Mouse (Mus musculus) kidney, postnatal 0 days (tissue): Measurements from ENCODE around the gene Ifna7. TPM values are rescaled to one million over a fixed set of nuclear protein-coding genes. Genes with fewer than 3 reads are reported as not detected.
"Not testable (repeated sequence)": the region's sequence is repeated elsewhere in the genome, so short reads cannot be mapped to it uniquely, and the experiment has no call there.

Source experiments
- ATAC-seq: fragments of 200-750 bp; cut with Nextera tagmentation; replicated peaks from 2 replicates; pipeline ENCODE4 v1.8.0; 2017; ENCODE audit warnings: low read depth, moderate number of reproducible peaks, moderate TSS enrichment, moderate library complexity; ENCODE audit not compliant: low FRiP score
- DNase-seq: peaks from one replicate; pipeline ENCODE4 v3.0.0-alpha.2; 2016; ENCODE audit warnings: low spot score
- H3K27ac ChIP-seq: fragments of 300-500 bp; sonication (generic); 2 replicates; pipeline ENCODE4 v1.5.1; 2014; ENCODE audit warnings: mild to moderate bottlenecking
- H3K27me3 ChIP-seq: fragments of 300-500 bp; sonication (generic); 2 replicates; pipeline ENCODE4 v1.6.1; 2014; ENCODE audit warnings: low read length, mixed read lengths; ENCODE audit not compliant: insufficient read depth
- H3K36me3 ChIP-seq: fragments of 300-500 bp; sonication (generic); 2 replicates; pipeline ENCODE4 v1.6.1; 2014; ENCODE audit warnings: low read length, mixed read lengths; ENCODE audit not compliant: insufficient read depth
- H3K4me1 ChIP-seq: fragments of 300-500 bp; sonication (generic); replicated peaks from 2 replicates; pipeline ENCODE4 v1.6.1; 2014; ENCODE audit warnings: antibody characterized with exemption, low read length, mixed read lengths; ENCODE audit not compliant: insufficient read depth
- H3K4me2 ChIP-seq: fragments of 300-500 bp; sonication (generic); 2 replicates; pipeline ENCODE4 v1.6.1; 2014; ENCODE audit warnings: mild to moderate bottlenecking, low read length, moderate library complexity, mixed read lengths
- H3K4me3 ChIP-seq: fragments of 300-500 bp; sonication (generic); replicated peaks from 2 replicates; pipeline ENCODE4 v1.5.1; 2014; ENCODE audit warnings: low read depth, low read length
- H3K9ac ChIP-seq: fragments of 300-500 bp; sonication (generic); 2 replicates; pipeline ENCODE4 v1.6.1; 2014; ENCODE audit warnings: low read depth, low read length
- H3K9me3 ChIP-seq: fragments of 300-500 bp; sonication (generic); replicated peaks from 2 replicates; pipeline ENCODE4 v1.6.1; 2016; ENCODE audit warnings: low read length, inconsistent platforms, mixed read lengths
- CTCF ChIP-seq: IDR thresholded peaks from 2 replicates; pipeline ENCODE4 v1.5.1; 2016; ENCODE audit warnings: antibody characterized with exemption, low read depth, mild to moderate bottlenecking, moderate library complexity
- WGBS: fragments of 180-500 bp; shearing (Covaris S2); extraction: QIAGEN DNeasy Blood & Tissue Kit; methylation state at CpG from one replicate; pipeline ENCODE4 v1.1.7; 2014; 5-methylcytosine and 5-hydroxymethylcytosine counted together
- polyA plus RNA-seq: library from polyadenylated mRNA; unstranded; fragments of >200 nt; fragmentation: Nextera tagmentation; extraction: Ambion mirVana; gene quantifications from 2 replicates; pipeline ENCODE4 v1.2.1, GENCODE M21; 2015

Ifna7 gene
- polyA plus RNA-seq, result not detected in 2 replicates

DNA sequence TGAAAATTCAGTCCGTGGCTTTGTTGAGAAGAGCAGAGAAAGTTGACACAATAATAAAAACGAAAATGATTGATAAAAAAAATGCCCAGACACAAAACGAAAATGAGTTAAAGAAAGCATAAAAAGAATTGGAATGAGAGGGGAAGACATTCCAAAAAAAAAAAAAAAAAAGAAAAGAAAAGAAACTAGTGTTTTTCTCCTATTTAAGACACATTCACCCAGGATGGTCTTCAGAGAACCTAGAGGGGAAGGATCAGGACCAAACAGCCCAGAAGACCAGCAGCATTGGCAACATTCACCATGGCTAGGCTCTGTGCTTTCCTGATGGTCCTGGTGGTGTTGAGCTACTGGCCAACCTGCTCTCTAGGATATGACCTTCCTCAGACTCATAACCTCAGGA is at the start of gene Ifna7:
Gene Ifna7, plus strand, starts transcription at position 301 of the 400 bp plus-strand sequence.
- no peak for TF ChIP-seq CTCF
- WGBS, result 63% methylated on average over 3 of the region's 3 CpGs
- no peak for ATAC-seq

DNA sequence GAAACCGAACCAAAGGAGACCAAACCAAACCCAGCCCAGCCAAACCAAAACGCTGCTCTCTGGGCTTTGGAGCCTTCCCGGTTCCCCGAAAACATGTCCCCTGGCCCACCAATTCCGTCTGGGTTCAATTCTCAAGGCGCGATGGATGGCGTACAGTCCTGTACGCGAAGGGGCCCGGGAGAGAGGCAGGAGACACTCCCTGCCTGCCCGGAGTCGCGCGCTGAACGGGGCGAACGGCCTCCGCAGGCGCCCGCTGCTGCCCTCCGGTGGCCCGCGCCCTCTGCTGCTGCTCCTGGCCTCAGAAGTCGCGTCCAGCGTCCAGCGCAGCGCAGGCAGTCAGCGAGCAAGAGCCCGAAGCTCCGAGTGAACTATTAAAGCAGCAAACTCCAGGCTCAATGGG is 42.5 kb upstream of the Ifna7 start, which contains the start of gene Gm13290:
Gene Gm13290, plus strand, starts transcription at position 301 of the 400 bp plus-strand sequence.
- ATAC-seq, H3K4me2 ChIP-seq, H3K9me3 ChIP-seq, H3K27ac ChIP-seq, DNase-seq, H3K4me1 ChIP-seq, H3K4me3 ChIP-seq, H3K9ac ChIP-seq, H3K27me3 ChIP-seq, H3K36me3 ChIP-seq: not testable (repeated sequence)
- WGBS, result no CpG with 5 or more reads among the region's 32 CpGs

More for the DNA sequence above, at the start of gene Ifna7:
- Histone ChIP-seq H3K4me2 (no peak within 1 kb of the TSS), H3K36me3 (no peaks in the 10 kb centered on the region), H3K4me1 (no peaks in the 10 kb centered on the region), H3K9ac (no peak within 1 kb of the TSS), H3K27ac (no peak within 1 kb of the TSS), H3K9me3 (no peaks in the 10 kb centered on the region), H3K27me3 (no peaks in the 10 kb centered on the region), H3K4me3 (no peak within 1 kb of the TSS)
- DNase-seq, result no peak

DNA sequence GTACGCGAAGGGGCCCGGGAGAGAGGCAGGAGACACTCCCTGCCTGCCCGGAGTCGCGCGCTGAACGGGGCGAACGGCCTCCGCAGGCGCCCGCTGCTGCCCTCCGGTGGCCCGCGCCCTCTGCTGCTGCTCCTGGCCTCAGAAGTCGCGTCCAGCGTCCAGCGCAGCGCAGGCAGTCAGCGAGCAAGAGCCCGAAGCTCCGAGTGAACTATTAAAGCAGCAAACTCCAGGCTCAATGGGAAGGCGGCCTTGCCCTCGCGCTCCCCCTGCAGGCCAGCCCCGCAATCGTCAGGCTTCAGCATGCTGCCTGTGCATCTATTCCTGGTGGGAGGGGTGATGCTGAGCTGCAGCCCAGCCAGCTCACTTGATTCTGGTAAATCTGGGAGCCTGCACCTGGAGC is 39.4 kb upstream of the Ifna7 start, which contains the start of gene Gm13289:
Gene Gm13289, plus strand, starts transcription at position 301 of the 400 bp plus-strand sequence.
- not testable (repeated sequence) for H3K4me3 ChIP-seq, H3K27me3 ChIP-seq, H3K9me3 ChIP-seq, DNase-seq, H3K4me2 ChIP-seq, H3K27ac ChIP-seq, H3K4me1 ChIP-seq, H3K36me3 ChIP-seq, ATAC-seq, H3K9ac ChIP-seq
- WGBS, result no CpG with 5 or more reads among the region's 29 CpGs

DNA sequence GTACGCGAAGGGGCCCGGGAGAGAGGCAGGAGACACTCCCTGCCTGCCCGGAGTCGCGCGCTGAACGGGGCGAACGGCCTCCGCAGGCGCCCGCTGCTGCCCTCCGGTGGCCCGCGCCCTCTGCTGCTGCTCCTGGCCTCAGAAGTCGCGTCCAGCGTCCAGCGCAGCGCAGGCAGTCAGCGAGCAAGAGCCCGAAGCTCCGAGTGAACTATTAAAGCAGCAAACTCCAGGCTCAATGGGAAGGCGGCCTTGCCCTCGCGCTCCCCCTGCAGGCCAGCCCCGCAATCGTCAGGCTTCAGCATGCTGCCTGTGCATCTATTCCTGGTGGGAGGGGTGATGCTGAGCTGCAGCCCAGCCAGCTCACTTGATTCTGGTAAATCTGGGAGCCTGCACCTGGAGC is 36.5 kb upstream of the Ifna7 start, which contains the start of gene Gm13272:
Gene Gm13272, plus strand, starts transcription at position 301 of the 400 bp plus-strand sequence.
- not testable (repeated sequence) for ATAC-seq, H3K4me3 ChIP-seq, DNase-seq, H3K27ac ChIP-seq, H3K36me3 ChIP-seq, H3K9me3 ChIP-seq, H3K9ac ChIP-seq, H3K27me3 ChIP-seq, H3K4me2 ChIP-seq, H3K4me1 ChIP-seq
- no CpG with 5 or more reads among the region's 29 CpGs for WGBS

DNA sequence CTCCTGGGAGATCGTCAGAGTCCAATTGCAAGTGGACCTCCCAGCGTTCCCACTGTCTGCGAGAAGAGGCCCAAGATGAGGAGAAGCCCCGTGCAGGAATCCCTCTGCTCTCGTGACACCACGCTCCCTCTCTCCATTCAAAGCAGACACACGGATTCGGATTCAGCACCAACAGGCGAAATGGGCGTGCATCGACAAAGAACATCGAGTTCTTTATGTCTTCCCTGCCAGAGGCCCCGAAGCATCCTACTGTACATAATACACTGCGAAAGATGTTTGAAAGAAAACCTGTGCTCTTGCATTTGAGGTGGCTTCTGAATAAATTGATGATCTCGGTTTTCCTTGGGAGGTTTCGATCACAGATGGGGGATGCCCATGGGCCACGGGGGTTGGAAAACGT is 35.7 kb upstream of the Ifna7 start:
- WGBS, result 50% methylated on average over 15 of the region's 18 CpGs

DNA sequence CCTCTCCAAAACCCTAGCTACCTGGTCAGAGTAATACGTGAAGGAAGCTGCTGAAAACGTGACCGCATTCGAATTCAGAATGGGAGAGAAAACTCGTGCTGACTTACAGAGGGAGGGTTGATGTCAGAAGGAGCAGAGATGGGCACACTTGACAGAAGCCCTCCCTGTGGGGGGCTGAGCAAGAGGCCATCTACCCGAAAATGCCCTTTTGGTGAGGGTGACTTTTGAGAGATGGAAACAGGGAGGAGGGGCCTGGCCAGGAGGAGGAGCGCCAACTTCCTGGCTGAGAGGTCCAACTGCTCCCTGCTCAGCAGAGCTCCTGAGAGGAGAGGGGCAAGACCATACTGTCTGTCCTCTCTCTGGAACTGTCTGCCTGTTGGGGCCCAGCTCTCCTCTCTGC is 34.2 kb upstream of the Ifna7 start, which contains the start of gene Ifnz:
Gene Ifnz, plus strand, starts transcription at position 301 of the 400 bp plus-strand sequence.
- Histone ChIP-seq H3K27ac (peak within 1 kb of the TSS; percentile 50; the same call in 1 of the 2 replicates), H3K4me2 (peak within 1 kb of the TSS; percentile 35; the same call in 1 of the 2 replicates)
- not testable (repeated sequence) for DNase-seq, H3K9me3 ChIP-seq, H3K36me3 ChIP-seq, H3K9ac ChIP-seq, H3K4me1 ChIP-seq, H3K4me3 ChIP-seq, ATAC-seq, H3K27me3 ChIP-seq
- WGBS, result 25% methylated on average over 3 of the region's 7 CpGs

More for the DNA sequence above, 35.7 kb upstream of the Ifna7 start:
- not testable (repeated sequence) for H3K4me1 ChIP-seq, H3K27ac ChIP-seq, H3K9ac ChIP-seq, H3K27me3 ChIP-seq, DNase-seq, H3K4me2 ChIP-seq, H3K36me3 ChIP-seq, H3K4me3 ChIP-seq, ATAC-seq, H3K9me3 ChIP-seq

DNA sequence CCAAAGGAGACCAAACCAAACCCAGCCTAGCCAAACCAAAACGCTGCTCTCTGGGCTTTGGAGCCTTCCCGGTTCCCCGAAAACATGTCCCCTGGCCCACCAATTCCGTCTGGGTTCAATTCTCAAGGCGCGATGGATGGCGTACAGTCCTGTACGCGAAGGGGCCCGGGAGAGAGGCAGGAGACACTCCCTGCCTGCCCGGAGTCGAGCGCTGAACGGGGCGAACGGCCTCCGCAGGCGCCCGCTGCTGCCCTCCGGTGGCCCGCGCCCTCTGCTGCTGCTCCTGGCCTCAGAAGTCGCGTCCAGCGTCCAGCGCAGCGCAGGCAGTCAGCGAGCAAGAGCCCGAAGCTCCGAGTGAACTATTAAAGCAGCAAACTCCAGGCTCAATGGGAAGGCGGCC is 33.7 kb upstream of the Ifna7 start:
- H3K9ac ChIP-seq, H3K4me1 ChIP-seq, ATAC-seq, DNase-seq, H3K9me3 ChIP-seq, H3K36me3 ChIP-seq, H3K4me3 ChIP-seq, H3K27me3 ChIP-seq: not testable (repeated sequence)
- WGBS, result 0% methylated on average over 3 of the region's 31 CpGs
- Histone ChIP-seq H3K4me2 (peak overlapping the region; percentile 35; the same call in 1 of the 2 replicates), H3K27ac (peak overlapping the region; percentile 50; the same call in 1 of the 2 replicates)

DNA sequence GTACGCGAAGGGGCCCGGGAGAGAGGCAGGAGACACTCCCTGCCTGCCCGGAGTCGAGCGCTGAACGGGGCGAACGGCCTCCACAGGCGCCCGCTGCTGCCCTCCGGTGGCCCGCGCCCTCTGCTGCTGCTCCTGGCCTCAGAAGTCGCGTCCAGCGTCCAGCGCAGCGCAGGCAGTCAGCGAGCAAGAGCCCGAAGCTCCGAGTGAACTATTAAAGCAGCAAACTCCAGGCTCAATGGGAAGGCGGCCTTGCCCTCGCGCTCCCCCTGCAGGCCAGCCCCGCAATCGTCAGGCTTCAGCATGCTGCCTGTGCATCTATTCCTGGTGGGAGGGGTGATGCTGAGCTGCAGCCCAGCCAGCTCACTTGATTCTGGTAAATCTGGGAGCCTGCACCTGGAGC is 30.6 kb upstream of the Ifna7 start, which contains the start of gene Gm13276:
Gene Gm13276, plus strand, starts transcription at position 301 of the 400 bp plus-strand sequence.
- H3K4me1 ChIP-seq, H3K4me3 ChIP-seq, H3K27me3 ChIP-seq, H3K36me3 ChIP-seq, H3K9me3 ChIP-seq, DNase-seq, H3K27ac ChIP-seq, ATAC-seq, H3K9ac ChIP-seq, H3K4me2 ChIP-seq: not testable (repeated sequence)
- whole genome bisulfite sequencing, result no CpG with 5 or more reads among the region's 27 CpGs
